Comparison of ENCODE assay signal across 30 mouse cellular contexts in the genomic region with DNA sequence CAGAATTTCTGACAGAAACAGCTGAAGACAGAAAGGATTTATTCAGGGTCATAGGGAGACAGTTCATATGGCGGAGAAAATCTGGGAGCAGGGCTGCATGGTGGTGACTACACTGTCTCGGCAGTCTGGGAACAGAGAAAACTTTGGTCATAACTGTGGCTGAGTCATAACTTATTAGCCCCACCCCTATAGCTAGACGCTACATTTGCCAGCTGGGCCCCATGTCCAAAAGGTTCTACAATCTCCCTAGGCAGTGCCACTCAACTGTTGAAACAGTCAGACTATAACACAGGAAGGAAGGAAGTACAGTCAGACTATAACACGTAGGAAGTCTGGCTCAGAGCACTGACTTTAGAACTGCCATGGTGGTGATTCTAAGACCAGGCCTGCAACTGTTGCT. TPM values are rescaled to one million over a fixed set of nuclear protein-coding genes. Genes with fewer than 3 reads are reported as not detected.
DNase-seq lines count a peak whose midpoint lies in the region; ATAC-seq and TF ChIP-seq lines count a peak whose summit lies in the region.
"Had no signal": no experiment of that assay in that cellular context is flagged by ENCODE, and none has a peak within 500 bp of the region (broad histone marks: within the 10 kb centered on the region; RNA-seq: fewer than 3 reads in every experiment).

No protein-coding gene starts in this region.

- TF ChIP-seq POLR2A in lung, adult 2 months (IDR thresholded peaks at IDR 0.05; ENCODE audit: borderline replicate concordance, extremely low read depth, low read depth, low read length): no peak

- no peak for ATAC-seq in heart, embryonic 12.5 days (ENCODE audit: insufficient number of reproducible peaks, low FRiP score)
- ATAC-seq in lung, postnatal 0 days: peak; percentile 40
- ATAC-seq in intestine, embryonic 16.5 days: peak; percentile 58
- ATAC-seq in midbrain, postnatal 0 days (ENCODE audit: low FRiP score): no peak
- ATAC-seq: forebrain, embryonic 15.5 days; hindbrain, postnatal 0 days; midbrain, embryonic 13.5 days; Patski had no signal

- no peak overlapping the region for H3K27ac ChIP-seq in heart, embryonic 12.5 days (ENCODE audit: poor library complexity, severe bottlenecking)
- H3K27ac ChIP-seq in lung, postnatal 0 days (ENCODE audit: low read length): no peak overlapping the region
- no peak overlapping the region for H3K27ac ChIP-seq in intestine, embryonic 16.5 days (ENCODE audit: low read length)
- H3K27ac ChIP-seq in midbrain, postnatal 0 days (ENCODE audit: low read depth, low read length): no peak overlapping the region
- H3K27ac ChIP-seq: forebrain, embryonic 15.5 days; hindbrain, embryonic 10.5 days; hindbrain, postnatal 0 days; left cerebral cortex, adult 2 months; limb, embryonic 15.5 days; midbrain, embryonic 13.5 days; neural tube, embryonic 12.5 days had no signal

- H3K4me2 ChIP-seq in heart, embryonic 12.5 days: no peak overlapping the region
- H3K4me2 ChIP-seq in lung, postnatal 0 days (replicated peaks; ENCODE audit: low read depth, low read length): no peak overlapping the region
- no peak overlapping the region for H3K4me2 ChIP-seq in intestine, embryonic 16.5 days (ENCODE audit: low read depth, low read length)
- H3K4me2 ChIP-seq in midbrain, postnatal 0 days (ENCODE audit: low read depth, low read length, poor library complexity, severe bottlenecking): no peak overlapping the region
- H3K4me2 ChIP-seq: forebrain, embryonic 15.5 days; limb, embryonic 15.5 days; midbrain, embryonic 13.5 days; neural tube, embryonic 12.5 days had no signal

- 72% methylated on average over 4 of the region's 4 CpGs for WGBS in heart, embryonic 12.5 days
- WGBS in lung, postnatal 0 days: 61% methylated on average over 4 of the region's 4 CpGs
- 58% methylated on average over 4 of the region's 4 CpGs for WGBS in lung, adult 2 months
- WGBS in intestine, embryonic 16.5 days: 63% methylated on average over 4 of the region's 4 CpGs
- 92% methylated on average over 4 of the region's 4 CpGs for WGBS in midbrain, postnatal 0 days

- H3K9me3 ChIP-seq in heart, embryonic 12.5 days (replicated peaks): no peaks in the 10 kb centered on the region
- H3K9me3 ChIP-seq in lung, postnatal 0 days (ENCODE audit: low read length): no peaks in the 10 kb centered on the region
- no peaks in the 10 kb centered on the region for H3K9me3 ChIP-seq in intestine, embryonic 16.5 days (ENCODE audit: control insufficient read depth, low read length)
- no peaks in the 10 kb centered on the region for H3K9me3 ChIP-seq in midbrain, postnatal 0 days (ENCODE audit: low read length)
- H3K9me3 ChIP-seq: forebrain, embryonic 15.5 days; G1E; hindbrain, embryonic 10.5 days; limb, embryonic 15.5 days; midbrain, embryonic 13.5 days; neural tube, embryonic 12.5 days had no signal

- TF ChIP-seq CTCF in lung, postnatal 0 days (IDR thresholded peaks at IDR 0.05): no peak
- no peak for TF ChIP-seq CTCF in lung, adult 2 months (IDR thresholded peaks at IDR 0.05; ENCODE audit: insufficient read depth, low read length)
- TF ChIP-seq CTCF in midbrain, postnatal 0 days (IDR thresholded peaks at IDR 0.05): no peak

- H3K9ac ChIP-seq in heart, embryonic 12.5 days: no peak overlapping the region
- H3K9ac ChIP-seq in lung, postnatal 0 days (replicated peaks; ENCODE audit: low read depth): no peak overlapping the region
- H3K9ac ChIP-seq in intestine, embryonic 16.5 days (ENCODE audit: low read depth, low read length): no peak overlapping the region
- no peak overlapping the region for H3K9ac ChIP-seq in midbrain, postnatal 0 days (replicated peaks; ENCODE audit: low read length, poor library complexity, severe bottlenecking)
- H3K9ac ChIP-seq: forebrain, embryonic 15.5 days; limb, embryonic 15.5 days; midbrain, embryonic 13.5 days; neural tube, embryonic 12.5 days had no signal

- no peak overlapping the region for H3K4me3 ChIP-seq in heart, embryonic 12.5 days
- no peak overlapping the region for H3K4me3 ChIP-seq in lung, postnatal 0 days (ENCODE audit: low read depth, low read length)
- H3K4me3 ChIP-seq in lung, adult 2 months (replicated peaks; ENCODE audit: extremely low read depth, low read depth, low read length): no peak overlapping the region
- H3K4me3 ChIP-seq in intestine, embryonic 16.5 days (ENCODE audit: low read length): no peak overlapping the region
- H3K4me3 ChIP-seq in midbrain, postnatal 0 days (ENCODE audit: low read depth, low read length): no peak overlapping the region
- H3K4me3 ChIP-seq: forebrain, embryonic 15.5 days; hindbrain, embryonic 10.5 days; left cerebral cortex, adult 2 months; limb, embryonic 15.5 days; midbrain, embryonic 13.5 days; neural tube, embryonic 12.5 days had no signal

- TF ChIP-seq EP300 in lung, postnatal 0 days (IDR thresholded peaks at IDR 0.05): no peak

- H3K27me3 ChIP-seq in heart, embryonic 12.5 days (replicated peaks): no peaks in the 10 kb centered on the region
- no peaks in the 10 kb centered on the region for H3K27me3 ChIP-seq in lung, postnatal 0 days (replicated peaks; ENCODE audit: insufficient read depth, low read length)
- no peaks in the 10 kb centered on the region for H3K27me3 ChIP-seq in intestine, embryonic 16.5 days (replicated peaks; ENCODE audit: control insufficient read depth, insufficient read depth, low read length)
- H3K27me3 ChIP-seq in midbrain, postnatal 0 days (ENCODE audit: insufficient read depth, low read length): no peaks in the 10 kb centered on the region
- H3K27me3 ChIP-seq: CH12.LX; forebrain, embryonic 15.5 days; limb, embryonic 15.5 days; midbrain, embryonic 13.5 days; neural tube, embryonic 12.5 days; Patski had no signal

- no peaks in the 10 kb centered on the region for H3K36me3 ChIP-seq in heart, embryonic 12.5 days
- H3K36me3 ChIP-seq in lung, postnatal 0 days (ENCODE audit: insufficient read depth, low read length): no peaks in the 10 kb centered on the region
- H3K36me3 ChIP-seq in intestine, embryonic 16.5 days (ENCODE audit: control insufficient read depth, insufficient read depth, low read length): no peaks in the 10 kb centered on the region
- no peaks in the 10 kb centered on the region for H3K36me3 ChIP-seq in midbrain, postnatal 0 days (ENCODE audit: insufficient read depth, low read length)
- H3K36me3 ChIP-seq: forebrain, embryonic 15.5 days; G1E; hindbrain, embryonic 10.5 days; limb, embryonic 15.5 days; midbrain, embryonic 13.5 days; neural tube, embryonic 12.5 days had no signal

- DNase-seq in heart, adult 11 months: peak; percentile 88
- DNase-seq in lung, postnatal 0 days (ENCODE audit: low spot score): peak; percentile 30
- DNase-seq in lung, adult 2 months: no peak
- DNase-seq in midbrain, postnatal 0 days (ENCODE audit: low spot score): no peak
- no peak for DNase-seq in left cerebral cortex, adult 11 months (ENCODE audit: low spot score)
- DNase-seq in layer of hippocampus, postnatal 14 days (ENCODE audit: low spot score in 2 of 2): no peak
- DNase-seq: adrenal gland, postnatal 36 days; B cell, adult 2 months; cerebellum, adult 18-20 months; embryo, embryonic 11 days; gastrocnemius, postnatal 14 days; kidney, adult 8-10 months; kidney, postnatal 14 days; left cerebral cortex, postnatal 4 days; lung, adult 18-20 months; retina, postnatal 1 day; right cerebral cortex, postnatal 25 days; thymus, postnatal 25 days had no signal

- H3K4me1 ChIP-seq in heart, embryonic 12.5 days (replicated peaks): peaks cover 44% of the 10 kb centered on the region
- H3K4me1 ChIP-seq in lung, postnatal 0 days (ENCODE audit: insufficient read depth, low read depth, low read length): peaks cover 4% of the 10 kb centered on the region; the same call in 1 of the 2 replicates
- peaks cover 16% of the 10 kb centered on the region for H3K4me1 ChIP-seq in lung, adult 2 months (ENCODE audit: control insufficient read depth, insufficient read depth, low read length)
- peaks cover 6% of the 10 kb centered on the region for H3K4me1 ChIP-seq in intestine, embryonic 16.5 days (ENCODE audit: control insufficient read depth, insufficient read depth, low read length)
- no peaks in the 10 kb centered on the region for H3K4me1 ChIP-seq in midbrain, postnatal 0 days (ENCODE audit: insufficient read depth, low read length)
- H3K4me1 ChIP-seq: forebrain, embryonic 15.5 days; limb, embryonic 15.5 days; midbrain, embryonic 13.5 days; neural tube, embryonic 12.5 days had no signal

RNA-seq across cellular contexts. Expression of a gene that starts 58.2 kb away (rescaled TPM):
- polyA plus RNA-seq in heart, embryonic 12.5 days (2016; fragmentation: Nextera tagmentation; extraction: Ambion mirVana): 0.06 and 0.17 TPM in 2 replicates
- polyA plus RNA-seq in lung, postnatal 0 days (2015; fragmentation: Nextera tagmentation; extraction: Ambion mirVana): 0.12 and 0.19 TPM in 2 replicates
- polyA plus RNA-seq in lung, adult 2 months (2012; rRNA removed): 0.50 and 0.52 TPM in 2 replicates
- 0.07 and 0.33 TPM in 2 replicates for polyA plus RNA-seq in intestine, embryonic 16.5 days (2015; fragmentation: Nextera tagmentation; extraction: Ambion mirVana)
- not detected in 2 replicates for total RNA-seq in midbrain, postnatal 0 days (2014; rRNA removed)
- 0.10 and 0.12 TPM in 2 replicates for polyA plus RNA-seq in midbrain, postnatal 0 days (2015; fragmentation: Nextera tagmentation; extraction: Ambion mirVana)
- total RNA-seq in layer of hippocampus, postnatal 14 days (2021): under 1 TPM; 0.12 to 0.14 TPM
- polyA plus RNA-seq: G1E, Patski had no signal

Comparison
In these comparisons a context has a peak if more than half of its experiments do, and no peak if none do; other contexts are left out.
1. DNase-seq: peak in heart, adult 11 months (single experiment) and lung, postnatal 0 days (single experiment); none in lung, adult 2 months (single experiment), midbrain, postnatal 0 days (single experiment), left cerebral cortex, adult 11 months (single experiment) and layer of hippocampus, postnatal 14 days (0 of 2).
2. ATAC-seq: peak in lung, postnatal 0 days (single experiment) and intestine, embryonic 16.5 days (single experiment); none in heart, embryonic 12.5 days (single experiment) and midbrain, postnatal 0 days (single experiment).